Mouse (Mus musculus) bone marrow macrophage, adult 2 months (primary cell): ENCODE results near the gene Nlrp6. TPM values are rescaled to one million over a fixed set of nuclear protein-coding genes. Genes with fewer than 3 reads are reported as not detected.
"Not testable (repeated sequence)": the region's sequence is repeated elsewhere in the genome, so short reads cannot be mapped to it uniquely, and the experiment has no call there.

Source experiments
- H3K27ac ChIP-seq: 2 replicates; pipeline ENCODE4 v1.5.1; 2012; ENCODE audit warnings: low read depth, low read length; ENCODE audit not compliant: insufficient read depth
- H3K4me1 ChIP-seq: 2 replicates; pipeline ENCODE4 v1.6.1; 2012; ENCODE audit warnings: low read length; ENCODE audit not compliant: control insufficient read depth, insufficient read depth
- H3K4me3 ChIP-seq: 2 replicates; pipeline ENCODE4 v1.5.1; 2012; ENCODE audit warnings: mild to moderate bottlenecking, low read length, moderate library complexity; ENCODE audit not compliant: insufficient read depth
- CTCF ChIP-seq: IDR thresholded peaks from 2 replicates; pipeline ENCODE4 v1.5.1; 2012; ENCODE audit warnings: low read depth, mild to moderate bottlenecking, low read length, moderate library complexity
- POLR2A ChIP-seq: IDR thresholded peaks from 2 replicates; pipeline ENCODE4 v1.6.1; 2012; ENCODE audit warnings: mild to moderate bottlenecking, low read depth, low read length, borderline replicate concordance
- polyA plus RNA-seq: library from polyadenylated mRNA; stranded (reverse); fragments of >200 nt; gene quantifications from 2 replicates; pipeline ENCODE4 v1.2.4, GENCODE M21; 2012; ENCODE audit not compliant: missing spikeins, insufficient read depth, insufficient read length

The Nlrp6 gene
- polyA plus RNA-seq, 1 experiment = not detected

DNA sequence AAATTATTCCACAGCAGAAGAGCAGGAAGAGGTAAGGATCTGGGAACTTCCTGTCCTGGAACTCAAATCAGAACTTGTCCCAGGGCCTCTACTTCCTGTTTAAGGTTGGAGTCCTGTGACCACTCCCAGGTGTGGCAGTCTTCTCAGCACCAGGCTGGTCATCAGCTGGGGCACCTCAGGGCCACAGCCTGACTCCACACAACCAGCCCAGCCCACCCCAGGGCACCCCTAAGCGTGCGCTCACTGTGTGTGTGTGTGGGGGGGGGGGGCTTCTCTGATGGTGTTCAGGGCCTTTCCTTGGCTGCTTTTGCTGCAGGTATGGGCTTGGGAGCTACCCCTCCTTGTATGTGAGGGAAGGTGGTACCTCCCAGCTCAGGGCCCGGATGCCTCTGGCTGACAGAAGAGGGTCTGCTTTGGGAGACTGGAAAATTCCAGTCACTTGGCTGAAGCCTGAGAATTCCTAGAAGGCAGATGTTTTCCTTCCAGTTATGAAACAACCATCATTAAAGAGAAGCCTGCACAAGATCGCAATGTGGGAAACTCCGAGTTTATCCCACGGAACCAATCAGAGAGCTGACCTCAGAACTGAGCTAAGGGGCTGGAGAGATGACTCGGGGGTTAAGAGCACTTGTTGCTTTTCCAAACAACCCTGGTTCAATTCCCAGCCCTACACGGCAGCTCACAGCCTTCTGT lies 50.9 kb downstream of the Nlrp6 start:
- no peak overlapping the region for H3K27ac ChIP-seq
- TF ChIP-seq CTCF (no peak), POLR2A (no peak)
- H3K4me1 ChIP-seq = peaks cover 20% of the 10 kb centered on the region
- H3K4me3 ChIP-seq = no peak overlapping the region

DNA sequence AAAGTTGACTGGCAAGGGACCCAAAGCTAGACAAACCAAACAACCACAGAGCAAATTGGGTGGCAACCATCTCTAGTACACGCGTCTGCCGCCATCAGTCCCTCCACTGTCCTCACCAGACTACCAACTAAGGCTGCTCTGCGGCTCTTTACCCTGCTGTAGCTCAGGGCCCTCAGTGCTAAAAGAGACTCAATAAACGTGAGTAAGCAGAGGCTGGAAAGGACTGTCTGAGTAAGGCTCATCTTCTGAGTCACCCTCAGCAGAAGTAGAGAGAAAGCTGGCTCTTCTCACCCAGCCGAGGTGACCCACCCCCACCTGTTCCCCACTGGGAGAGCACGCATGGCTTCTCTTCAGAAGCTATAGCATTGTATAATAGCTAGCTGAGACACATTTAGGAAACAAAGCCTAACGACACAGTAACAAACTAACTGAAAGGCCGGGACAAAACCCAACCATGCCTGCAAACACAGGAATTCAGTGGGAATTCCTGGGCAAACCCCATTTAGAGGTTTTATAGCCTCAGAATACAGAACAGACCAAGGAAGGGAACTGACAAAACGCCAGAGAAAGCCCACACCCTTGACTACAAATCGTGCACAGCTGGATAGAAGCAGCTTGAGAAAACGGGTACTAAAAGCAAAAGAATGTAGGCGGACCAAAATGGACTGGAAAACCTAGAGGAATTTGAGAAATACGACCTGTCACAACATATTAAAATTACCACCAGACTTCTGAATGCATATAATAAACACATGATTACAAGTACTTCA lies 52.9 kb downstream of the Nlrp6 start:
- no peak for TF ChIP-seq POLR2A
- no peak for TF ChIP-seq CTCF
- no peak overlapping the region for H3K4me3 ChIP-seq
- peaks cover 25% of the 10 kb centered on the region for H3K4me1 ChIP-seq
- H3K27ac ChIP-seq = no peak overlapping the region

DNA sequence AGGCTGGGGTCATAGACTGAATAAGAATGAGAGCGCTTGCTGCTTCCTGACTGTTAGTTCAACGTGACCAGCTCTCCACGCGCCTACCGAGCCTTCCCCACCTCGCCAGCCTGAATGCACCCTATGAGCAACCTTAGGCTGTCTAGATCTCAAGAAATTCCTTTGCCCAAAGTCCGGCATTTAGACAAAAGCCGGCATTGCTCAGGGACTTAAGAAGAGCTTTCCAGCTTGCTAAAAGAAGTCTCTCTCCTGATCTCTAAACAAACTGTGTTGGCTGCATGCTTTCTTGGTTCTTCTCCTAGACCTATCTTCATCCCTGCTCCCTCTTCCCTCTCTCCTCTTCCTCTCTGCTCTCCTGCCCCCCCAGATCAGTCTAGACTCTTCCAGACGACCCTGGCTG lies 54.2 kb downstream of the Nlrp6 start:
- no peak for TF ChIP-seq POLR2A
- no peak for TF ChIP-seq CTCF
- H3K4me3 ChIP-seq = no peak overlapping the region
- H3K4me1 ChIP-seq = peaks cover 25% of the 10 kb centered on the region
- no peak overlapping the region for H3K27ac ChIP-seq

DNA sequence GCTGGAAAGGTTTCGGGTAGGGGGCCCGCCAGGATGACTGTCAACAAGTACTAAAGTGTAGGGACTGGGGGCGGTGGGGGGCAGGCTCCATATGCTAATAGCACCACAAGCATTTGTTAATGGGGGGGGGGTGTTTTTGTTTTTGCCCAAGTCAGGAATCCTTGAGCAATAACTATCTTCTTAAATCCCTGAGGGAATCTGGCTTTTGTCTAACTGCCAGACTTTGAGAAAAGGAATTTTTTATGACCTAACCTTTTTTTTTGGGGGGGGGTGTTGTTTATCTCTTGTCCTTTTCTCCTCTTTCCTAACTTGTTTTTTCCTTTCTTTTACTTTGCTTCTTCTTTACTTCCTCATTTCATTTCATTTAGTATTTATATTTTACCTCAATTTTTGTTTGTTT lies 54.8 kb downstream of the Nlrp6 start:
- TF ChIP-seq CTCF = no peak
- TF ChIP-seq POLR2A = no peak
- peaks cover 28% of the 10 kb centered on the region for H3K4me1 ChIP-seq
- H3K27ac ChIP-seq = no peak overlapping the region
- no peak overlapping the region for H3K4me3 ChIP-seq

DNA sequence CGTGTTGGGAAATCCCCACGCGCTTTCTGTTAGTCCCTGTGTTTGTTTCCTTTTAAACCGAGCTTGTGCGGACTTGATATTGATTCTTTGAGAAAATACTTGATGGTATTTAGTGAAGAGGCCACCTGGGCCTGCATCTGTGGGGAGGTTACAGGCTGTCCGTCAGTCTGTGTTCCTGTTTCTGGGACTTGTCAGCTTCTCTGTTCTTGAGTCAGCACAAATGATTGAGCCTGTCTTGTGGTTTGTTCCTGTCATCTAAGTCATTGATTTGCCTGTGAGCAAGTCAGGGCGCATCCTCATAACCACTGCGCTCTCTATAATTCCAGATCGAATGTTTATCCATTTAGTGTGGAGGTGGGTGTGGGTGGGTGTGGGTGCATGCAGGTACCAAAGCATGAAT lies 56.0 kb downstream of the Nlrp6 start:
- peaks cover 23% of the 10 kb centered on the region for H3K4me1 ChIP-seq
- H3K27ac ChIP-seq = not testable (repeated sequence)

More for the DNA sequence above, 56.0 kb downstream of the Nlrp6 start:
- not testable (repeated sequence) for H3K4me3 ChIP-seq

Other genes starting within 250 kb of the Nlrp6 start
- gene Olfr45, start 239.0 kb upstream of the Nlrp6 start, polyA plus RNA-seq = not detected in 2 replicates
- not detected in 2 replicates for gene Olfr541, start 223.6 kb upstream of the Nlrp6 start, polyA plus RNA-seq
- not detected in 2 replicates for gene Cyp2e1, start 157.2 kb upstream of the Nlrp6 start, polyA plus RNA-seq
- not detected in 2 replicates for gene Syce1, start 133.1 kb upstream of the Nlrp6 start, polyA plus RNA-seq
- gene Zfp941, start 98.7 kb upstream of the Nlrp6 start, polyA plus RNA-seq = 0.19 and 0.20 TPM in 2 replicates
- gene Urah, start 85.9 kb upstream of the Nlrp6 start, polyA plus RNA-seq = not detected in 2 replicates
- not detected in 2 replicates for gene Scgb1c1, start 75.4 kb upstream of the Nlrp6 start, polyA plus RNA-seq
- not detected in 2 replicates for gene Odf3, start 73.1 kb upstream of the Nlrp6 start, polyA plus RNA-seq
- gene Gm45785, start 64.6 kb upstream of the Nlrp6 start, polyA plus RNA-seq = not detected in 2 replicates
- gene Ric8a, start 63.9 kb upstream of the Nlrp6 start, polyA plus RNA-seq = 58.2 and 61.2 TPM in 2 replicates
- gene Bet1l, start 63.3 kb upstream of the Nlrp6 start, polyA plus RNA-seq = 21.1 and 29.7 TPM in 2 replicates
- 120 and 121 TPM in 2 replicates for gene Psmd13, start 38.9 kb upstream of the Nlrp6 start, polyA plus RNA-seq
- gene Sirt3, start 38.6 kb upstream of the Nlrp6 start, polyA plus RNA-seq = 16.2 and 20.1 TPM in 2 replicates
- 2.2 TPM in 1 of 2 replicates, not detected in the other for gene Cox8b, start 20.5 kb upstream of the Nlrp6 start, polyA plus RNA-seq
- gene Pgghg, start 20.5 kb downstream of the Nlrp6 start, polyA plus RNA-seq = 11.5 and 13.8 TPM in 2 replicates
- 1.8 and 1.9 TPM in 2 replicates for gene Ifitm5, start 29.4 kb downstream of the Nlrp6 start, polyA plus RNA-seq
- 1.2 and 8.8 TPM in 2 replicates for gene Gm45717, start 35.0 kb downstream of the Nlrp6 start, polyA plus RNA-seq
- 1,477 and 1,645 TPM in 2 replicates for gene Ifitm2, start 35.1 kb downstream of the Nlrp6 start, polyA plus RNA-seq
- 31.2 and 38.0 TPM in 2 replicates for gene Ifitm1, start 46.3 kb downstream of the Nlrp6 start, polyA plus RNA-seq
- 1,636 and 1,773 TPM in 2 replicates for gene Ifitm3, start 89.9 kb downstream of the Nlrp6 start, polyA plus RNA-seq
- 31.9 and 45.4 TPM in 2 replicates for gene Ifitm6, start 97.0 kb downstream of the Nlrp6 start, polyA plus RNA-seq
- not detected in 2 replicates for gene Gm17387, start 108.2 kb downstream of the Nlrp6 start, polyA plus RNA-seq
- not detected in 2 replicates for gene B4galnt4, start 140.2 kb downstream of the Nlrp6 start, polyA plus RNA-seq
- not detected in 2 replicates for gene Pkp3, start 157.3 kb downstream of the Nlrp6 start, polyA plus RNA-seq
- 1.6 and 3.9 TPM in 2 replicates for gene Sigirr, start 179.7 kb downstream of the Nlrp6 start, polyA plus RNA-seq
- not detected in 2 replicates for gene Ano9, start 196.9 kb downstream of the Nlrp6 start, polyA plus RNA-seq
- gene Ptdss2, start 201.5 kb downstream of the Nlrp6 start, polyA plus RNA-seq = 20.7 and 21.5 TPM in 2 replicates